17 mouse cellular contexts compared by ENCODE assay signal in genomic region chr14:9644216-9645166, GRCm38 (mm10).
DNase-seq lines count a peak whose midpoint lies in the region; ATAC-seq and TF ChIP-seq lines count a peak whose summit lies in the region.
"Had no signal": no experiment of that assay in that cellular context is flagged by ENCODE, and none has a peak within 500 bp of the region (broad histone marks: within the 10 kb centered on the region; RNA-seq: fewer than 3 reads in every experiment).

No protein-coding gene starts in this region.

- no peaks in the 10 kb centered on the region for H3K9me3 ChIP-seq in forebrain, embryonic 13.5 days (replicated peaks)
- no peaks in the 10 kb centered on the region for H3K9me3 ChIP-seq in forebrain, embryonic 10.5 days
- H3K9me3 ChIP-seq in midbrain, embryonic 14.5 days (ENCODE audit: control insufficient read depth, low read length), result no peaks in the 10 kb centered on the region
- no peaks in the 10 kb centered on the region for H3K9me3 ChIP-seq in midbrain, postnatal 0 days (ENCODE audit: low read length)
- no peaks in the 10 kb centered on the region for H3K9me3 ChIP-seq in kidney, embryonic 16.5 days (ENCODE audit: low read length)
- H3K9me3 ChIP-seq in neural tube, embryonic 15.5 days (replicated peaks), result no peaks in the 10 kb centered on the region
- H3K9me3 ChIP-seq in intestine, postnatal 0 days (ENCODE audit: control insufficient read depth), result no peaks in the 10 kb centered on the region
- H3K9me3 ChIP-seq: heart, embryonic 10.5 days; intestine, embryonic 15.5 days had no signal

- no peak overlapping the region for H3K4me2 ChIP-seq in forebrain, embryonic 13.5 days
- H3K4me2 ChIP-seq in midbrain, embryonic 14.5 days (ENCODE audit: low read length), result no peak overlapping the region
- no peak overlapping the region for H3K4me2 ChIP-seq in midbrain, postnatal 0 days (ENCODE audit: low read depth, low read length, poor library complexity, severe bottlenecking)
- H3K4me2 ChIP-seq in kidney, embryonic 16.5 days (replicated peaks; ENCODE audit: low read depth, low read length), result no peak overlapping the region
- no peak overlapping the region for H3K4me2 ChIP-seq in neural tube, embryonic 15.5 days
- no peak overlapping the region for H3K4me2 ChIP-seq in intestine, postnatal 0 days (replicated peaks; ENCODE audit: low read depth)
- H3K4me2 ChIP-seq: intestine, embryonic 15.5 days; liver, embryonic 11.5 days had no signal

- H3K9ac ChIP-seq in forebrain, embryonic 13.5 days, result no peak overlapping the region
- H3K9ac ChIP-seq in midbrain, embryonic 14.5 days (replicated peaks; ENCODE audit: low read length), result no peak overlapping the region
- H3K9ac ChIP-seq in midbrain, postnatal 0 days (replicated peaks; ENCODE audit: low read length, poor library complexity, severe bottlenecking), result no peak overlapping the region
- H3K9ac ChIP-seq in kidney, embryonic 16.5 days (replicated peaks; ENCODE audit: low read length), result no peak overlapping the region
- H3K9ac ChIP-seq in neural tube, embryonic 15.5 days (replicated peaks), result no peak overlapping the region
- H3K9ac ChIP-seq in intestine, postnatal 0 days (ENCODE audit: low read depth, low read length), result no peak overlapping the region
- H3K9ac ChIP-seq: intestine, embryonic 15.5 days had no signal

- H3K27ac ChIP-seq in forebrain, embryonic 13.5 days, result no peak overlapping the region
- H3K27ac ChIP-seq in forebrain, embryonic 10.5 days, result no peak overlapping the region
- H3K27ac ChIP-seq in midbrain, embryonic 14.5 days (replicated peaks; ENCODE audit: low read depth, low read length), result no peak overlapping the region
- H3K27ac ChIP-seq in midbrain, postnatal 0 days (ENCODE audit: low read depth, low read length), result no peak overlapping the region
- no peak overlapping the region for H3K27ac ChIP-seq in kidney, embryonic 16.5 days (ENCODE audit: low read length)
- H3K27ac ChIP-seq in neural tube, embryonic 15.5 days (replicated peaks), result no peak overlapping the region
- no peak overlapping the region for H3K27ac ChIP-seq in intestine, postnatal 0 days (ENCODE audit: low read depth, low read length)
- H3K27ac ChIP-seq: gastrocnemius, adult 2 months; heart, embryonic 10.5 days; intestine, embryonic 15.5 days had no signal

- peak; percentile 13; the same call in 1 of the 2 replicates for ATAC-seq in forebrain, embryonic 13.5 days
- no peak for ATAC-seq in midbrain, embryonic 14.5 days (ENCODE audit: low FRiP score, low TSS enrichment)
- no peak for ATAC-seq in midbrain, postnatal 0 days (ENCODE audit: low FRiP score)
- ATAC-seq in kidney, embryonic 16.5 days (ENCODE audit: low FRiP score, low TSS enrichment), result peak; percentile 39; the same call in 1 of the 2 replicates
- 0 out of 2 replicates have a peak, but pooled peaks have one; percentile 46 for ATAC-seq in neural tube, embryonic 15.5 days (ENCODE audit: low FRiP score)
- no peak for ATAC-seq in intestine, postnatal 0 days
- ATAC-seq: intestine, embryonic 15.5 days had no signal

- peaks cover 29% of the 10 kb centered on the region for H3K4me1 ChIP-seq in forebrain, embryonic 13.5 days
- H3K4me1 ChIP-seq in forebrain, embryonic 10.5 days, result peaks cover 36% of the 10 kb centered on the region
- peaks cover 26% of the 10 kb centered on the region; the same call in 1 of the 2 replicates for H3K4me1 ChIP-seq in midbrain, embryonic 14.5 days (ENCODE audit: control insufficient read depth, insufficient read depth, low read length)
- H3K4me1 ChIP-seq in midbrain, postnatal 0 days (ENCODE audit: insufficient read depth, low read length), result 0 out of 2 replicates have a peak, but pooled peaks cover 2% of the 10 kb centered on the region
- no peaks in the 10 kb centered on the region for H3K4me1 ChIP-seq in kidney, embryonic 16.5 days (ENCODE audit: insufficient read depth, low read length)
- peaks cover 16% of the 10 kb centered on the region for H3K4me1 ChIP-seq in neural tube, embryonic 15.5 days
- no peaks in the 10 kb centered on the region for H3K4me1 ChIP-seq in intestine, postnatal 0 days (replicated peaks; ENCODE audit: control insufficient read depth, insufficient read depth, low read length)
- H3K4me1 ChIP-seq: intestine, embryonic 15.5 days had no signal

- WGBS in forebrain, embryonic 13.5 days, result 16% methylated on average over 9 of the region's 9 CpGs
- WGBS in forebrain, embryonic 10.5 days, result 32% methylated on average over 9 of the region's 9 CpGs
- 27% methylated on average over 9 of the region's 9 CpGs for WGBS in midbrain, embryonic 14.5 days
- WGBS in midbrain, postnatal 0 days, result 27% methylated on average over 9 of the region's 9 CpGs
- 44% methylated on average over 9 of the region's 9 CpGs for WGBS in kidney, embryonic 16.5 days
- WGBS in neural tube, embryonic 15.5 days, result 25% methylated on average over 9 of the region's 9 CpGs
- 51% methylated on average over 9 of the region's 9 CpGs for WGBS in intestine, postnatal 0 days

- no peaks in the 10 kb centered on the region for H3K36me3 ChIP-seq in forebrain, embryonic 13.5 days (ENCODE audit: poor library complexity, severe bottlenecking)
- H3K36me3 ChIP-seq in forebrain, embryonic 10.5 days (replicated peaks), result no peaks in the 10 kb centered on the region
- no peaks in the 10 kb centered on the region for H3K36me3 ChIP-seq in midbrain, embryonic 14.5 days (ENCODE audit: control insufficient read depth, insufficient read depth, low read length)
- H3K36me3 ChIP-seq in midbrain, postnatal 0 days (ENCODE audit: insufficient read depth, low read length), result no peaks in the 10 kb centered on the region
- H3K36me3 ChIP-seq in kidney, embryonic 16.5 days (ENCODE audit: insufficient read depth, low read length), result no peaks in the 10 kb centered on the region
- no peaks in the 10 kb centered on the region for H3K36me3 ChIP-seq in neural tube, embryonic 15.5 days
- no peaks in the 10 kb centered on the region for H3K36me3 ChIP-seq in intestine, postnatal 0 days (ENCODE audit: control insufficient read depth, insufficient read depth)
- H3K36me3 ChIP-seq: heart, embryonic 10.5 days; intestine, embryonic 15.5 days had no signal

- no peak overlapping the region for H3K4me3 ChIP-seq in forebrain, embryonic 13.5 days
- H3K4me3 ChIP-seq in forebrain, embryonic 10.5 days, result no peak overlapping the region
- H3K4me3 ChIP-seq in midbrain, embryonic 14.5 days (replicated peaks; ENCODE audit: low read depth, low read length), result no peak overlapping the region
- H3K4me3 ChIP-seq in midbrain, postnatal 0 days (ENCODE audit: low read depth, low read length), result no peak overlapping the region
- no peak overlapping the region for H3K4me3 ChIP-seq in kidney, embryonic 16.5 days (ENCODE audit: low read length)
- no peak overlapping the region for H3K4me3 ChIP-seq in neural tube, embryonic 15.5 days (replicated peaks)
- no peak overlapping the region for H3K4me3 ChIP-seq in intestine, postnatal 0 days (ENCODE audit: low read depth, low read length)
- H3K4me3 ChIP-seq: gastrocnemius, adult 2 months; heart, embryonic 10.5 days; intestine, embryonic 15.5 days had no signal

- no peak for DNase-seq in forebrain, embryonic 10.5 days (ENCODE audit: extremely low spot score, low spot score)
- DNase-seq in midbrain, embryonic 14.5 days, result peak; percentile 66
- no peak for DNase-seq in midbrain, postnatal 0 days (ENCODE audit: low spot score)
- no peak for DNase-seq in adipocyte (ENCODE audit: low spot score)
- DNase-seq: cerebellum, adult 11 months; gastrocnemius, adult 2 months; heart, postnatal 36 days; layer of hippocampus, adult 9-11 months; lung, postnatal 10 days; right cerebral cortex, postnatal 14 days had no signal

- no peak for TF ChIP-seq CTCF in midbrain, postnatal 0 days (IDR thresholded peaks at IDR 0.05)
- no peak for TF ChIP-seq CTCF in intestine, postnatal 0 days (IDR thresholded peaks at IDR 0.05; ENCODE audit: low read depth)

- 0 out of 2 replicates have a peak, but pooled peaks cover 17% of the 10 kb centered on the region for H3K27me3 ChIP-seq in forebrain, embryonic 13.5 days
- peaks cover 71% of the 10 kb centered on the region for H3K27me3 ChIP-seq in forebrain, embryonic 10.5 days (ENCODE audit: poor library complexity, severe bottlenecking)
- no peaks in the 10 kb centered on the region for H3K27me3 ChIP-seq in midbrain, embryonic 14.5 days (ENCODE audit: control insufficient read depth, insufficient read depth, low read length)
- H3K27me3 ChIP-seq in midbrain, postnatal 0 days (ENCODE audit: insufficient read depth, low read length), result no peaks in the 10 kb centered on the region
- no peaks in the 10 kb centered on the region for H3K27me3 ChIP-seq in kidney, embryonic 16.5 days (ENCODE audit: insufficient read depth, low read length)
- H3K27me3 ChIP-seq in neural tube, embryonic 15.5 days (replicated peaks), result no peaks in the 10 kb centered on the region
- no peaks in the 10 kb centered on the region for H3K27me3 ChIP-seq in intestine, postnatal 0 days (replicated peaks; ENCODE audit: control insufficient read depth, insufficient read depth, low read length)
- H3K27me3 ChIP-seq: intestine, embryonic 15.5 days had no signal

Comparison
In these comparisons a context has a peak if more than half of its experiments do, and no peak if none do; other contexts are left out.
1. ATAC-seq: peak in forebrain, embryonic 13.5 days (single experiment), kidney, embryonic 16.5 days (single experiment) and neural tube, embryonic 15.5 days (single experiment); none in midbrain, embryonic 14.5 days (single experiment), midbrain, postnatal 0 days (single experiment) and intestine, postnatal 0 days (single experiment).